Mouse (Mus musculus): ENCODE results near the gene Tes. TPM values are rescaled to one million over a fixed set of nuclear protein-coding genes. Genes with fewer than 3 reads are reported as not detected.

The Tes gene
- polyA plus RNA-seq, 1 experiment from 2014 or later = 20.5 TPM

DNA sequence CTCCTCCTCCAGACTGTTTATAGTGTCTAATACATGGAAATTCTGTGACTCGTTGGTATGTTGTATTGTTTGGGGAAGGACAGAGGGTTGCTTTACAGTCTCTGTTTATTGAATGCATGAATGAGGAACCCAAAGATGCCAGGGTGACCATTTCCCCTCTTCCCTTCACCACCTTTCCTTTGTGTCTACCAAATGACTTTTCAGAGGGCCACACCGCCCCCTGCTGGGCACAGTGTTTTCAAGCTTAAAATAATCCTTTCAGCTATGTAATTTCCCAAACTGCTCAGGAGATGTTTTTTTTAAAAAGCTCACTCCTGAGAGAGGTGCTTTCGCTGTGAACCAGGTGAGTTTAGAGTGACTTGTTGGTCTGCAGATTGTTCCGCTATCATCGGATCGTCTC, 22.5 kb downstream of the Tes start:
- Histone ChIP-seq H3K4me1 (replicated peaks; ENCODE audit: control insufficient read depth, insufficient read depth, low read length) (no peaks in the 10 kb centered on the region), H3K27ac (ENCODE audit: low read depth, low read length) (no peak overlapping the region), H3K36me3 (ENCODE audit: control insufficient read depth, insufficient read depth, low read length) (no peaks in the 10 kb centered on the region), H3K4me2 (no peak overlapping the region), H3K9me3 (ENCODE audit: control insufficient read depth, low read length) (no peaks in the 10 kb centered on the region), H3K9ac (ENCODE audit: low read depth, low read length) (no peak overlapping the region), H3K27me3 (replicated peaks; ENCODE audit: control insufficient read depth, insufficient read depth, low read length) (no peaks in the 10 kb centered on the region), H3K4me3 (ENCODE audit: low read depth, low read length) (no peak overlapping the region)
- DNase-seq (ENCODE audit: low spot score) (peak; percentile 51), ATAC-seq (replicated peaks; ENCODE audit: low FRiP score) (no peak)
- 63% methylated on average over 6 of the region's 6 CpGs for WGBS

DNA sequence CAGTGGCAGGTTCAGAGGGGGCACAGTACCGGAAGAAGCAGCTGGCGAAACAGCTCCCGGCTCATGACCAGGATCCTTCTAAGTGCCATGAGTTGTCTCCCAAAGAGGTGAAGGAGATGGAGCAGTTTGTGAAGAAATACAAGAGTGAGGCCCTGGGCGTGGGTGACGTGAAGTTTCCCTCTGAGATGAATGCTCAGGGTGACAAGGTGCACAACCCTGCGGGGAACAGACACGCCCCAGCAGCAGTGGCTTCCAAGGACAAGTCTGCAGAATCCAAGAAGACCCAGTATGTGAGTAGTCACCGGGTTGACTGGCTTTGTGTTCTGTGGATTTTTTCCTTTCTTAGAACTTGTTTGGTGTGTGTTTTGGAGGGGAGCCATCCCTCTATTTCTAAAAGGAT, 32.4 kb downstream of the Tes start:
- Histone ChIP-seq H3K9me3 (ENCODE audit: control insufficient read depth, low read length) (no peaks in the 10 kb centered on the region), H3K36me3 (ENCODE audit: control insufficient read depth, insufficient read depth, low read length) (no peaks in the 10 kb centered on the region), H3K4me3 (ENCODE audit: low read depth, low read length) (no peak overlapping the region), H3K4me1 (replicated peaks; ENCODE audit: control insufficient read depth, insufficient read depth, low read length) (no peaks in the 10 kb centered on the region), H3K27me3 (replicated peaks; ENCODE audit: control insufficient read depth, insufficient read depth, low read length) (no peaks in the 10 kb centered on the region), H3K4me2 (no peak overlapping the region), H3K9ac (ENCODE audit: low read depth, low read length) (no peak overlapping the region), H3K27ac (ENCODE audit: low read depth, low read length) (no peak overlapping the region)
- ATAC-seq (replicated peaks; ENCODE audit: low FRiP score) (no peak), DNase-seq (ENCODE audit: low spot score) (no peak)
- 88% methylated on average over 8 of the region's 8 CpGs for WGBS

DNA sequence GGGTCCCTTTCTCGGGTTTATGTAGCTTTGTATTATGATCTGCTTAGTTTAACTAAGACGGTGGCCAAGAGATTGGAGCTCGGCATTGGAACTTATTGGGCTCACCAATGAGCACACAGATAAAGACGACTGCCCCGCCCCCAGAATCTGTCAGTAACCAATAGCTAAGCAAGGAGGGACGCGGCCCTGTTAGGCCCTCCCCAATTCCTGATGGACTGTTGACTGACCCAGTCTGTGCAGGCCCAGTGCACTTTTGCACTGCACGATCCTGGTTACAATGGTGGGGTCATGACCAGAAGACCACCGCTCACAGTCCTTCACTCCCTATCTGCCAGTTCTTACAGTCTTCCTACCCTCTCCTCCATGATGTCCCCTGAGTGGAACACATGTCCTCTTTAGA, 33.6 kb downstream of the Tes start:
- 87% methylated on average over 9 of the region's 9 CpGs for WGBS

DNA sequence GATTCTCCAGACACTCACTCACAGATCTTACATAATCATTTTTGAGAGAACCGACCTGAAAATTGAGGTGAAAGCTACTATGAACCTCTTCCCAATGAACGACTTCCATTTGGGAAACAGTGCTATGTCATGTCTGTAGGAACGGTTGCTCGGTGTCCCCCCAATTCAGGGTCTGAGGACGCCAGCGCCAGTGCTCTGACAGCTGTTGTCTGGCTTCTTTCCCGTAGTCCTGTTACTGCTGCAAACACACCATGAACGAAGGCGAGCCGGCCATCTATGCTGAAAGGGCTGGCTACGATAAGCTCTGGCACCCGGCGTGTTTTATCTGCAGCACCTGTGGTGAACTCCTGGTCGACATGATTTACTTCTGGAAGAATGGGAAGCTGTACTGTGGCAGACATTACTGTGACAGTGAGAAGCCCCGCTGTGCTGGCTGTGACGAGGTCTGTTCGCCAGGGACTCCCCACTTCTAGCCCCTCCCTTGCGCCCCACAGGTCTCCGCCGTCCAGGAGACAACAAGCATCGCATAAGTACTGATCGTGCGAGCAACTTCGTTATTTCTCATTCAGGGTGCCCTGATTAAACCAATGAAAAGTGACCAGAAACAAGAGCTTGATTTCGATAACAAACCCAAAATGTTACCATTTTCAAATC, 34.7 kb downstream of the Tes start:
- Histone ChIP-seq H3K9ac (ENCODE audit: low read depth, low read length) (no peak overlapping the region), H3K4me2 (no peak overlapping the region), H3K4me3 (ENCODE audit: low read depth, low read length) (no peak overlapping the region), H3K4me1 (replicated peaks; ENCODE audit: control insufficient read depth, insufficient read depth, low read length) (no peaks in the 10 kb centered on the region), H3K27ac (ENCODE audit: low read depth, low read length) (no peak overlapping the region), H3K27me3 (replicated peaks; ENCODE audit: control insufficient read depth, insufficient read depth, low read length) (no peaks in the 10 kb centered on the region), H3K36me3 (ENCODE audit: control insufficient read depth, insufficient read depth, low read length) (no peaks in the 10 kb centered on the region), H3K9me3 (ENCODE audit: control insufficient read depth, low read length) (no peaks in the 10 kb centered on the region)
- DNase-seq (ENCODE audit: low spot score) (no peak), ATAC-seq (replicated peaks; ENCODE audit: low FRiP score) (no peak)
- WGBS = 87% methylated on average over 25 of the region's 25 CpGs

More for the DNA sequence above, 33.6 kb downstream of the Tes start:
- H3K9ac ChIP-seq (ENCODE audit: low read depth, low read length) = no peak overlapping the region
- no peak for DNase-seq (ENCODE audit: low spot score)
- H3K36me3 ChIP-seq (ENCODE audit: control insufficient read depth, insufficient read depth, low read length) = no peaks in the 10 kb centered on the region
- H3K27me3 ChIP-seq (replicated peaks; ENCODE audit: control insufficient read depth, insufficient read depth, low read length) = no peaks in the 10 kb centered on the region
- H3K27ac ChIP-seq (ENCODE audit: low read depth, low read length) = no peak overlapping the region
- H3K4me3 ChIP-seq (ENCODE audit: low read depth, low read length) = no peak overlapping the region
- H3K4me1 ChIP-seq (replicated peaks; ENCODE audit: control insufficient read depth, insufficient read depth, low read length) = no peaks in the 10 kb centered on the region
- ATAC-seq (replicated peaks; ENCODE audit: low FRiP score) = no peak
- H3K4me2 ChIP-seq = no peak overlapping the region
- no peaks in the 10 kb centered on the region for H3K9me3 ChIP-seq (ENCODE audit: control insufficient read depth, low read length)

DNA sequence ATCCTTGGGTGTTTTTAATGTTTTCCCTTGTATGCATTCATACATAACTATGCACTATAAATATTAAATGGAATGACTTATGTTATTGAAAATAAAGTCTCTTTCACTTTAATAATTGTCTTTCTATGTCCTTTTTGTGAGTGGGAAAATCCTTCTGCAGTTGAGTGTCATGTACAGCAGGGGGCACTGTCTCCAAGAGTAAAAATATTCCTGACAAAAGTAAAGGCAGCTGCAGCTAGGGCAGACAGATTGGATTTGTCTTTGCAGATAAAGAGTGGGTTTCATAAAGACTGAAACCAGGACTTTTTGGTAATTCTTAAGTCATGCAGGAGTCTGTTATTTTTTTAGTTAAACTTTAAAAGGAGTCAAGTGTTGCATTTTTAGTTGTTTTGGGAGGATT, 40.8 kb downstream of the Tes start:
- Histone ChIP-seq H3K36me3 (ENCODE audit: control insufficient read depth, insufficient read depth, low read length) (no peaks in the 10 kb centered on the region), H3K27ac (ENCODE audit: low read depth, low read length) (no peak overlapping the region), H3K4me3 (ENCODE audit: low read depth, low read length) (no peak overlapping the region), H3K9me3 (ENCODE audit: control insufficient read depth, low read length) (no peaks in the 10 kb centered on the region), H3K27me3 (replicated peaks; ENCODE audit: control insufficient read depth, insufficient read depth, low read length) (no peaks in the 10 kb centered on the region), H3K9ac (ENCODE audit: low read depth, low read length) (no peak overlapping the region), H3K4me1 (replicated peaks; ENCODE audit: control insufficient read depth, insufficient read depth, low read length) (no peaks in the 10 kb centered on the region), H3K4me2 (no peak overlapping the region)
- no peak for DNase-seq (ENCODE audit: low spot score)
- ATAC-seq (replicated peaks; ENCODE audit: low FRiP score) = no peak

DNA sequence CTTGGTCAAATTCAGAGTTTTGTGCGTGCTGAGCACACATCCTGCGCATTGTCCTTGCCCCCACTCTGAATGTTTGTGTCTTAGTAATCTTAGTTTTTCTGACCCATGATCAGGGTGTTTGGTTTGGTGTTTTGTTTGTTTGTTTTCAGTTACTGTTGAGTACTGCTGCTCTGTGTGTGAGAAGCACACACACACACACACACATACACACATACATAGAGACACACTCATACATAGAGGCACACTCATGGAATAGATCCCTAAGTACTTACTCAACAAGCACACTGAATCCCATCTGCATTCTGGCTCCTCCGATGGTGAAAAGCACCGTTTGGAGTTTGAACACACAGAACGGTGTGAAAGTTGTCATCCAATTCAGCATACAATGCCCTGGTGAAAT, 41.5 kb downstream of the Tes start:
- no peaks in the 10 kb centered on the region for H3K36me3 ChIP-seq (ENCODE audit: control insufficient read depth, insufficient read depth, low read length)
- no peak overlapping the region for H3K9ac ChIP-seq (ENCODE audit: low read depth, low read length)
- H3K27me3 ChIP-seq (replicated peaks; ENCODE audit: control insufficient read depth, insufficient read depth, low read length) = no peaks in the 10 kb centered on the region
- no peak overlapping the region for H3K4me3 ChIP-seq (ENCODE audit: low read depth, low read length)
- no peaks in the 10 kb centered on the region for H3K4me1 ChIP-seq (replicated peaks; ENCODE audit: control insufficient read depth, insufficient read depth, low read length)
- H3K27ac ChIP-seq (ENCODE audit: low read depth, low read length) = no peak overlapping the region
- H3K4me2 ChIP-seq = no peak overlapping the region
- H3K9me3 ChIP-seq (ENCODE audit: control insufficient read depth, low read length) = no peaks in the 10 kb centered on the region
- DNase-seq (ENCODE audit: low spot score) (no peak), ATAC-seq (replicated peaks; ENCODE audit: low FRiP score) (no peak)
- WGBS = 94% methylated on average over 5 of the region's 5 CpGs

DNA sequence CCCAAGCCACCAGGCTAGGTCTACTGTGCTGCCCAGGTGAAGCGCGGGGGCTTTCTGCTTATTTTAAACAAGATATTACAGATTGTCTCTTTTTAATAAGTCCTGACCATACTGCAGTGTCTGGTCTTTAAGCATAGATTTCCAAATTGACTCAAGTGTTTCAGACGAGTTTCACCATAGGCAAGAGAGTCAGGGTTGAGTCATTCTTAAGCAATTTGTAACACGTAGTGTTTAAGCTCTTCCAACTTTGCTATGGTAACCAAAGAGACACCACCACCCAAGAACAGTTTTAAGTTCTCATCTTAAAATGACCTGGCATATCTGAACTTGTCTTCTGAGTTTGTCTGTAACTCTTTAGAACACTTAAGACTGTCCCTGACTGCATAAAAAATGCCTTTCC, 44.3 kb downstream of the Tes start:
- Histone ChIP-seq H3K36me3 (ENCODE audit: control insufficient read depth, insufficient read depth, low read length) (no peaks in the 10 kb centered on the region), H3K4me1 (replicated peaks; ENCODE audit: control insufficient read depth, insufficient read depth, low read length) (no peaks in the 10 kb centered on the region), H3K9me3 (ENCODE audit: control insufficient read depth, low read length) (no peaks in the 10 kb centered on the region), H3K4me2 (no peak overlapping the region), H3K9ac (ENCODE audit: low read depth, low read length) (no peak overlapping the region), H3K27ac (ENCODE audit: low read depth, low read length) (no peak overlapping the region), H3K27me3 (replicated peaks; ENCODE audit: control insufficient read depth, insufficient read depth, low read length) (no peaks in the 10 kb centered on the region), H3K4me3 (ENCODE audit: low read depth, low read length) (no peak overlapping the region)
- DNase-seq (ENCODE audit: low spot score) (no peak), ATAC-seq (replicated peaks; ENCODE audit: low FRiP score) (no peak)
- WGBS = 69% methylated on average over 4 of the region's 4 CpGs

DNA sequence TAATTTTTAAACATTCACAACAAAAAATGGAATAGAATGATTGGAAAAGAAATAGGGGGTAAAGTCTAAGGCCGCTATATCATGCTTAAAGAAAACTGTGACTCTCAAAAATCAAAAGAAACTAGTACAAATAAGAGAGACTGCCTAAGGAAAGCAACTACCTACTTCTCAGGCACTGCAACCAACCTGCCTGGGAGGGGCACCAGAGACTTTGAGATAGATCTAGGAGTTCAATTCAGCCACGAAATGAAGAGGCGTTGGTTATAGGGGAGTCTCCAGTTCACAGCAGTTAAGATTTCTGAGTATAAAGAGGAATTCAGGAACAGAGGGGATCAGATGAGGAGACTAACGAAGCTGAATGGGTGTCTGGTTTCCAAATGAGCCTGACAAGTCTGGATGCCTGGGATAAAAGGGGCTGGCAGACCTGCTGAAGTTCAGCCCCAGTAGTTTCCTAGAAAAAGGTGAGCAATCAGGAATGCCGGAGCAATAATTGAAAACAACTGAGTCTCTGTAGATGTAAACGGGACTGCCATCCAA, 45.7 kb downstream of the Tes start:
- no peak for DNase-seq (ENCODE audit: low spot score)
- no peaks in the 10 kb centered on the region for H3K4me1 ChIP-seq (replicated peaks; ENCODE audit: control insufficient read depth, insufficient read depth, low read length)
- H3K36me3 ChIP-seq (ENCODE audit: control insufficient read depth, insufficient read depth, low read length) = no peaks in the 10 kb centered on the region
- ATAC-seq (replicated peaks; ENCODE audit: low FRiP score) = no peak
- H3K4me2 ChIP-seq = no peak overlapping the region
- no peak overlapping the region for H3K4me3 ChIP-seq (ENCODE audit: low read depth, low read length)
- no peaks in the 10 kb centered on the region for H3K27me3 ChIP-seq (replicated peaks; ENCODE audit: control insufficient read depth, insufficient read depth, low read length)
- no peak overlapping the region for H3K27ac ChIP-seq (ENCODE audit: low read depth, low read length)
- no peak overlapping the region for H3K9ac ChIP-seq (ENCODE audit: low read depth, low read length)
- 67% methylated on average over 6 of the region's 6 CpGs for WGBS
- no peaks in the 10 kb centered on the region for H3K9me3 ChIP-seq (ENCODE audit: control insufficient read depth, low read length)

DNA sequence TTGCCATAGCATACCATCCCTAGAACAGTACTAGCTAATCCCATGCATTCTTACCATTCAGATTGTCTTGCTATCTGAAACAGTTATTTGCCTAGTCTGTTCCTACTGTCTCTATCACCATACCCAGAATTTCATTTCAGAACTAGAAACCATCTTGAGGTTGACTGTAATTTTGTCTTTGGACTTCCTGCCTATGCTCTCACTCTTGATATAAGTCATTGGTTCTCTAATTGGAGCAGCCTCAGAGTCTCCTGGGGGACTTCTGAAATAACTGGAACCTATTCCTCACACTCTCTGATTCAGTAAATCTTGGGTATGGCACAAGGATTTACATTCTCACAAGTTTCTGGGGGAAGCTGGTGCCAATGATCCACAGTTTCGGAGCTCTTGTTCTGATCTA, 47.1 kb downstream of the Tes start:
- H3K36me3 ChIP-seq (ENCODE audit: control insufficient read depth, insufficient read depth, low read length) = no peaks in the 10 kb centered on the region
- ATAC-seq (replicated peaks; ENCODE audit: low FRiP score) = no peak
- DNase-seq (ENCODE audit: low spot score) = no peak
- no peak overlapping the region for H3K4me3 ChIP-seq (ENCODE audit: low read depth, low read length)
- H3K9ac ChIP-seq (ENCODE audit: low read depth, low read length) = no peak overlapping the region
- no peaks in the 10 kb centered on the region for H3K9me3 ChIP-seq (ENCODE audit: control insufficient read depth, low read length)
- H3K27me3 ChIP-seq (replicated peaks; ENCODE audit: control insufficient read depth, insufficient read depth, low read length) = no peaks in the 10 kb centered on the region
- H3K4me1 ChIP-seq (replicated peaks; ENCODE audit: control insufficient read depth, insufficient read depth, low read length) = no peaks in the 10 kb centered on the region
- no peak overlapping the region for H3K4me2 ChIP-seq
- 86% methylated on average over 1 of the region's 1 CpGs for WGBS
- no peak overlapping the region for H3K27ac ChIP-seq (ENCODE audit: low read depth, low read length)

All from liver, embryonic 11.5 days (tissue).